Mouse (Mus musculus) intestine, embryonic 15.5 days (tissue): ENCODE data around the gene Ehhadh. TPM values are rescaled to one million over a fixed set of nuclear protein-coding genes. Genes with fewer than 3 reads are reported as not detected.

Experiments used
- polyA plus RNA-seq: library from polyadenylated mRNA; unstranded; fragments of >200 nt; fragmentation: Nextera tagmentation; extraction: Ambion mirVana; gene quantifications from 2 replicates; pipeline ENCODE4 v1.2.1, GENCODE M21; 2015

The Ehhadh gene
- polyA plus RNA-seq, 1 experiment from 2014 or later: 9.7 TPM

Other genes starting within 250 kb of the Ehhadh start
- gene 2510009E07Rik, start 93.1 kb downstream of the Ehhadh start, polyA plus RNA-seq: 17.6 and 17.9 TPM in 2 replicates
- 1.7 and 1.9 TPM in 2 replicates for gene Map3k13, start 6.5 kb upstream of the Ehhadh start, polyA plus RNA-seq
- gene Tmem41a, start 159.7 kb upstream of the Ehhadh start, polyA plus RNA-seq: 85.2 and 90.8 TPM in 2 replicates
- 23.1 and 24.3 TPM in 2 replicates for gene Liph, start 207.9 kb upstream of the Ehhadh start, polyA plus RNA-seq
- 32.8 and 36.0 TPM in 2 replicates for gene Senp2, start 221.7 kb upstream of the Ehhadh start, polyA plus RNA-seq